Mouse (Mus musculus) kidney, postnatal 0 days (tissue): ENCODE results near the gene Unc5cl. TPM values are rescaled to one million over a fixed set of nuclear protein-coding genes. Genes with fewer than 3 reads are reported as not detected.
A peak's percentile ranks its signal among the peaks of the same experiment; 100 is the strongest.

ENCODE experiments used
- ATAC-seq: fragments of 200-750 bp; cut with Nextera tagmentation; replicated peaks from 2 replicates; pipeline ENCODE4 v1.8.0; 2017; ENCODE audit warnings: low read depth, moderate number of reproducible peaks, moderate TSS enrichment, moderate library complexity; ENCODE audit not compliant: low FRiP score
- DNase-seq: peaks from one replicate; pipeline ENCODE4 v3.0.0-alpha.2; 2016; ENCODE audit warnings: low spot score
- H3K27ac ChIP-seq: fragments of 300-500 bp; sonication (generic); 2 replicates; pipeline ENCODE4 v1.5.1; 2014; ENCODE audit warnings: mild to moderate bottlenecking
- H3K27me3 ChIP-seq: fragments of 300-500 bp; sonication (generic); 2 replicates; pipeline ENCODE4 v1.6.1; 2014; ENCODE audit warnings: low read length, mixed read lengths; ENCODE audit not compliant: insufficient read depth
- H3K36me3 ChIP-seq: fragments of 300-500 bp; sonication (generic); 2 replicates; pipeline ENCODE4 v1.6.1; 2014; ENCODE audit warnings: low read length, mixed read lengths; ENCODE audit not compliant: insufficient read depth
- H3K4me1 ChIP-seq: fragments of 300-500 bp; sonication (generic); replicated peaks from 2 replicates; pipeline ENCODE4 v1.6.1; 2014; ENCODE audit warnings: antibody characterized with exemption, low read length, mixed read lengths; ENCODE audit not compliant: insufficient read depth
- H3K4me2 ChIP-seq: fragments of 300-500 bp; sonication (generic); 2 replicates; pipeline ENCODE4 v1.6.1; 2014; ENCODE audit warnings: mild to moderate bottlenecking, low read length, moderate library complexity, mixed read lengths
- H3K4me3 ChIP-seq: fragments of 300-500 bp; sonication (generic); replicated peaks from 2 replicates; pipeline ENCODE4 v1.5.1; 2014; ENCODE audit warnings: low read depth, low read length
- H3K9ac ChIP-seq: fragments of 300-500 bp; sonication (generic); 2 replicates; pipeline ENCODE4 v1.6.1; 2014; ENCODE audit warnings: low read depth, low read length
- H3K9me3 ChIP-seq: fragments of 300-500 bp; sonication (generic); replicated peaks from 2 replicates; pipeline ENCODE4 v1.6.1; 2016; ENCODE audit warnings: low read length, inconsistent platforms, mixed read lengths
- CTCF ChIP-seq: IDR thresholded peaks from 2 replicates; pipeline ENCODE4 v1.5.1; 2016; ENCODE audit warnings: antibody characterized with exemption, low read depth, mild to moderate bottlenecking, moderate library complexity
- WGBS: fragments of 180-500 bp; shearing (Covaris S2); extraction: QIAGEN DNeasy Blood & Tissue Kit; methylation state at CpG from one replicate; pipeline ENCODE4 v1.1.7; 2014; 5-methylcytosine and 5-hydroxymethylcytosine counted together
- polyA plus RNA-seq: library from polyadenylated mRNA; unstranded; fragments of >200 nt; fragmentation: Nextera tagmentation; extraction: Ambion mirVana; gene quantifications from 2 replicates; pipeline ENCODE4 v1.2.1, GENCODE M21; 2015

The Unc5cl gene
- polyA plus RNA-seq, 1 experiment from 2014 or later: 3.6 TPM

DNA sequence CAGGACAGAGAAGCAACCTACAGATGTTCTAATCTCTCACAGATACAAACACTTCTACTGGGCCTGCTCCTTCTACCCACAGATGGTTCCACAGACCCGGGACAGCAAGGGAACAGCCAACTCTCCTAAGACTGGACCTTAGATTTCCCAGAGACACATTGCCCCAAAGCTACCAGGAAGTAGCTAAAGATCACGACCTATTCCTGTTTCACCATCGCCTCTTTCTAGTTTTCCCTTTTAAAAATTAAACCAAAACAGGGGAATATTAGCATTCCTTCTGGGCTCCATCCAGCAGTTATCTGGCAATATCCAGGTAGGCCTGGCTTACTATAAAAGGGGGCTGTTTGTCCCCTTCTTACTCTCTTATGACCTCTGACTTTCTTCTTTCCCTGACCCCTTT is 43.3 kb downstream of the Unc5cl start:
- 73% methylated on average over 3 of the region's 3 CpGs for WGBS
- Histone ChIP-seq H3K36me3 (no peaks in the 10 kb centered on the region), H3K4me3 (no peak overlapping the region), H3K27ac (no peak overlapping the region), H3K9me3 (no peaks in the 10 kb centered on the region), H3K27me3 (no peaks in the 10 kb centered on the region), H3K9ac (no peak overlapping the region), H3K4me2 (no peak overlapping the region), H3K4me1 (no peaks in the 10 kb centered on the region)
- TF ChIP-seq CTCF: no peak
- ATAC-seq (no peak), DNase-seq (no peak)

GRCm38 (mm10) chr17:48500846-48501445 is 46.2 kb downstream of the Unc5cl start:
- Histone ChIP-seq H3K4me1 (0 out of 2 replicates have a peak, but pooled peaks cover 6% of the 10 kb centered on the region), H3K36me3 (no peaks in the 10 kb centered on the region), H3K27me3 (no peaks in the 10 kb centered on the region), H3K9me3 (no peaks in the 10 kb centered on the region), H3K4me2 (no peak overlapping the region), H3K9ac (no peak overlapping the region), H3K4me3 (no peak overlapping the region), H3K27ac (no peak overlapping the region)
- WGBS: 76% methylated on average over 7 of the region's 7 CpGs
- TF ChIP-seq CTCF: no peak
- ATAC-seq: no peak
- no peak for DNase-seq

GRCm38 (mm10) chr17:48505006-48505405 is 50.3 kb downstream of the Unc5cl start:
- TF ChIP-seq CTCF: no peak
- ATAC-seq: no peak

DNA sequence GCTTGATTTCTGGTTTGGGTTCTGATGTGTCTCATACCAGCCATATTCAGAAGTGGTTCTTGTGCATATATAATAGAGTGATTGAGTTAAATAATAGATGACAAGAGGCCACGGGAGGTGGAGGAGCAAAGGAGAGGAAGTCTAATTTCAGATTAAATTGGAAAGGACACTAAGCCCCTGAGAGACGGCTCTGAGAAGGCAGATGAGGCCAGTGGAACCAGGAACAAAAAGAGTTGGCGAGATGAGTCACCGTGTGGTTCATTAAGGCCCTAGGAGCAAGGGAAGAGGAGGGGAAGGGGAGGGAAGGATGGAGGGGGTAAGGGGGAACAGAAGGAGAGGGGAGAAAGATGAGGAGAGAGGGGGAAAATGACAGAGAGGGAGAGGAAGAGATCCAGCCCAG is 52.3 kb downstream of the Unc5cl start:
- H3K27ac ChIP-seq: no peak overlapping the region
- H3K4me1 ChIP-seq: 0 out of 2 replicates have a peak, but pooled peaks cover 6% of the 10 kb centered on the region
- no peak overlapping the region for H3K4me3 ChIP-seq
- TF ChIP-seq CTCF: no peak
- no peaks in the 10 kb centered on the region for H3K27me3 ChIP-seq
- no peak overlapping the region for H3K9ac ChIP-seq
- no peaks in the 10 kb centered on the region for H3K9me3 ChIP-seq
- DNase-seq (no peak), ATAC-seq (no peak)
- no peak overlapping the region for H3K4me2 ChIP-seq
- H3K36me3 ChIP-seq: no peaks in the 10 kb centered on the region
- 60% methylated on average over 4 of the region's 4 CpGs for whole genome bisulfite sequencing

More at GRCm38 (mm10) chr17:48505006-48505405, 50.3 kb downstream of the Unc5cl start:
- Histone ChIP-seq H3K36me3 (no peaks in the 10 kb centered on the region), H3K4me2 (no peak overlapping the region), H3K9me3 (no peaks in the 10 kb centered on the region), H3K4me1 (0 out of 2 replicates have a peak, but pooled peaks cover 6% of the 10 kb centered on the region), H3K27me3 (no peaks in the 10 kb centered on the region), H3K27ac (no peak overlapping the region), H3K4me3 (no peak overlapping the region), H3K9ac (no peak overlapping the region)
- no peak for DNase-seq
- WGBS: 24% methylated on average over 3 of the region's 3 CpGs

- no peaks in the 10 kb centered on the region for H3K27me3 ChIP-seq
- 0 out of 2 replicates have a peak, but pooled peaks cover 14% of the 10 kb centered on the region for H3K4me1 ChIP-seq
- no peaks in the 10 kb centered on the region for H3K9me3 ChIP-seq
- no peak overlapping the region for H3K9ac ChIP-seq
- DNase-seq (no peak), ATAC-seq (no peak)
- no peak overlapping the region for H3K4me2 ChIP-seq
- 78% methylated on average over 4 of the region's 4 CpGs for WGBS
- H3K4me3 ChIP-seq: no peak overlapping the region
- TF ChIP-seq CTCF: no peak
- no peak overlapping the region for H3K27ac ChIP-seq
- no peaks in the 10 kb centered on the region for H3K36me3 ChIP-seq
Observed at GRCm38 (mm10) chr17:48509596-48509995, 54.9 kb downstream of the Unc5cl start.

GRCm38 (mm10) chr17:48512614-48513281 is 58.0 kb downstream of the Unc5cl start:
- Histone ChIP-seq H3K9me3 (no peaks in the 10 kb centered on the region), H3K27me3 (no peaks in the 10 kb centered on the region), H3K9ac (no peak overlapping the region), H3K4me3 (no peak overlapping the region), H3K27ac (no peak overlapping the region), H3K36me3 (no peaks in the 10 kb centered on the region), H3K4me1 (0 out of 2 replicates have a peak, but pooled peaks cover 8% of the 10 kb centered on the region), H3K4me2 (peak overlapping the region; percentile 15)
- WGBS: 27% methylated on average over 18 of the region's 18 CpGs
- DNase-seq (peak; percentile 31), ATAC-seq (no peak; the same call in 1 of the 2 replicates)
- TF ChIP-seq CTCF: no peak
